Mouse (Mus musculus) embryonic facial prominence, embryonic 10.5 days (tissue): ENCODE results near the gene Mettl7b. TPM values are rescaled to one million over a fixed set of nuclear protein-coding genes. Genes with fewer than 3 reads are reported as not detected.
A peak's percentile ranks its signal among the peaks of the same experiment; 100 is the strongest.

Source experiments
- DNase-seq: peaks from one replicate; pipeline ENCODE4 v3.0.0-alpha.2; 2017; ENCODE audit warnings: low spot score
- H3K27ac ChIP-seq: fragments of 300-500 bp; sonication (generic); replicated peaks from 2 replicates; pipeline ENCODE4 v1.5.1; 2016; ENCODE audit warnings: mild to moderate bottlenecking
- H3K27me3 ChIP-seq: fragments of 300-500 bp; sonication (generic); replicated peaks from 2 replicates; pipeline ENCODE4 v1.6.1; 2016; ENCODE audit warnings: low read depth, mild to moderate bottlenecking; ENCODE audit not compliant: poor library complexity, severe bottlenecking
- H3K36me3 ChIP-seq: fragments of 300-500 bp; sonication (generic); replicated peaks from 2 replicates; pipeline ENCODE4 v1.6.1; 2016; ENCODE audit warnings: mild to moderate bottlenecking, moderate library complexity
- H3K4me1 ChIP-seq: fragments of 300-500 bp; sonication (generic); 2 replicates; pipeline ENCODE4 v1.6.1; 2016
- H3K4me3 ChIP-seq: fragments of 300-500 bp; sonication (generic); 2 replicates; pipeline ENCODE4 v1.5.1; 2016; ENCODE audit warnings: mild to moderate bottlenecking, moderate library complexity
- H3K9me3 ChIP-seq: fragments of 300-500 bp; sonication (generic); 2 replicates; pipeline ENCODE4 v1.6.1; 2016; ENCODE audit warnings: mild to moderate bottlenecking
- WGBS: fragments of 180-500 bp; shearing (Covaris S2); methylation state at CpG from one replicate; pipeline ENCODE4 v1.1.7; 2016; 5-methylcytosine and 5-hydroxymethylcytosine counted together
- polyA plus RNA-seq: library from polyadenylated mRNA; unstranded; fragments of >200 nt; fragmentation: Nextera tagmentation; extraction: Ambion mirVana; gene quantifications from 2 replicates; pipeline ENCODE4 v1.2.1, GENCODE M21; 2016

Mettl7b gene
- polyA plus RNA-seq, 1 experiment from 2014 or later = not detected

GRCm38 (mm10) chr10:128912268-128912667 lies 48.5 kb downstream of the Mettl7b start:
- Histone ChIP-seq H3K9me3 (no peaks in the 10 kb centered on the region), H3K27ac (no peak overlapping the region)
- WGBS = 83% methylated on average over 4 of the region's 4 CpGs

GRCm38 (mm10) chr10:128911430-128911829 lies 49.4 kb downstream of the Mettl7b start:
- DNase-seq = no peak
- Histone ChIP-seq H3K4me3 (peak overlapping the region; percentile 88), H3K36me3 (peaks cover 49% of the 10 kb centered on the region), H3K27ac (no peak overlapping the region), H3K4me1 (peaks cover 47% of the 10 kb centered on the region), H3K9me3 (no peaks in the 10 kb centered on the region), H3K27me3 (peaks cover 16% of the 10 kb centered on the region)
- 91% methylated on average over 6 of the region's 6 CpGs for WGBS

More at GRCm38 (mm10) chr10:128912268-128912667, 48.5 kb downstream of the Mettl7b start:
- peaks cover 47% of the 10 kb centered on the region for H3K4me1 ChIP-seq
- no peak for DNase-seq
- H3K4me3 ChIP-seq = peak overlapping the region; percentile 3; the same call in 1 of the 2 replicates
- peaks cover 57% of the 10 kb centered on the region for H3K36me3 ChIP-seq
- H3K27me3 ChIP-seq = peaks cover 16% of the 10 kb centered on the region

GRCm38 (mm10) chr10:128910066-128910841 lies 50.5 kb downstream of the Mettl7b start:
- 2% methylated on average over 66 of the region's 66 CpGs for WGBS
- Histone ChIP-seq H3K27ac (peak overlapping the region; percentile 95), H3K4me1 (peaks cover 47% of the 10 kb centered on the region), H3K36me3 (peaks cover 37% of the 10 kb centered on the region), H3K27me3 (peaks cover 16% of the 10 kb centered on the region), H3K9me3 (no peaks in the 10 kb centered on the region), H3K4me3 (peak overlapping the region; percentile 88)
- DNase-seq = peak; percentile 69

GRCm38 (mm10) chr10:128909567-128910028 lies 51.2 kb downstream of the Mettl7b start:
- peak overlapping the region; percentile 88 for H3K4me3 ChIP-seq
- under 1% methylated on average over 41 of the region's 41 CpGs for whole genome bisulfite sequencing
- H3K4me1 ChIP-seq = peaks cover 47% of the 10 kb centered on the region
- peak; percentile 94 for DNase-seq
- no peaks in the 10 kb centered on the region for H3K9me3 ChIP-seq
- peak overlapping the region; percentile 95 for H3K27ac ChIP-seq
- H3K36me3 ChIP-seq = peaks cover 30% of the 10 kb centered on the region
- peaks cover 16% of the 10 kb centered on the region for H3K27me3 ChIP-seq

GRCm38 (mm10) chr10:128908778-128909448 lies 51.9 kb downstream of the Mettl7b start:
- 59% methylated on average over 13 of the region's 13 CpGs for WGBS
- H3K36me3 ChIP-seq = peaks cover 24% of the 10 kb centered on the region
- H3K9me3 ChIP-seq = no peaks in the 10 kb centered on the region
- peak overlapping the region; percentile 88 for H3K4me3 ChIP-seq
- peaks cover 47% of the 10 kb centered on the region for H3K4me1 ChIP-seq
- no peak for DNase-seq
- peak overlapping the region; percentile 95 for H3K27ac ChIP-seq
- peaks cover 16% of the 10 kb centered on the region for H3K27me3 ChIP-seq

Other genes starting within 250 kb of the Mettl7b start
- 5.2 and 6.3 TPM in 2 replicates for gene Dgka, start 216.1 kb downstream of the Mettl7b start, polyA plus RNA-seq
- gene Pym1, start 213.1 kb downstream of the Mettl7b start, polyA plus RNA-seq = 56.6 and 60.0 TPM in 2 replicates
- gene Mmp19, start 170.1 kb downstream of the Mettl7b start, polyA plus RNA-seq = 0.26 and 0.30 TPM in 2 replicates
- 51.9 and 53.7 TPM in 2 replicates for gene Dnajc14, start 156.9 kb downstream of the Mettl7b start, polyA plus RNA-seq
- gene Tmem198b, start 156.6 kb downstream of the Mettl7b start, polyA plus RNA-seq = 16.9 and 17.9 TPM in 2 replicates
- gene Sarnp, start 143.7 kb downstream of the Mettl7b start, polyA plus RNA-seq = 259 and 263 TPM in 2 replicates
- 63.7 and 66.4 TPM in 2 replicates for gene Ormdl2, start 139.3 kb downstream of the Mettl7b start, polyA plus RNA-seq
- 11.8 and 12.0 TPM in 2 replicates for gene Gdf11, start 69.3 kb downstream of the Mettl7b start, polyA plus RNA-seq
- gene Cd63, start 60.0 kb downstream of the Mettl7b start, polyA plus RNA-seq = 274 and 319 TPM in 2 replicates
- 11.2 and 11.9 TPM in 2 replicates for gene Rdh5, start 38.1 kb downstream of the Mettl7b start, polyA plus RNA-seq
- gene Bloc1s1, start 37.0 kb downstream of the Mettl7b start, polyA plus RNA-seq = 185 and 186 TPM in 2 replicates
- gene Itga7, start 27.2 kb downstream of the Mettl7b start, polyA plus RNA-seq = 1.8 and 2.7 TPM in 2 replicates
- gene Olfr9, start 28.4 kb upstream of the Mettl7b start, polyA plus RNA-seq = not detected in 2 replicates
- not detected in 2 replicates for gene Olfr763, start 49.8 kb upstream of the Mettl7b start, polyA plus RNA-seq
- gene Olfr764-ps1, start 78.9 kb upstream of the Mettl7b start, polyA plus RNA-seq = not detected in 2 replicates
- gene Olfr765, start 89.0 kb upstream of the Mettl7b start, polyA plus RNA-seq = not detected in 2 replicates
- not detected in 2 replicates for gene Olfr766-ps1, start 108.0 kb upstream of the Mettl7b start, polyA plus RNA-seq
- gene Olfr767, start 121.9 kb upstream of the Mettl7b start, polyA plus RNA-seq = not detected in 2 replicates
- not detected in 2 replicates for gene Olfr768, start 138.4 kb upstream of the Mettl7b start, polyA plus RNA-seq
- not detected in 2 replicates for gene Olfr769, start 156.9 kb upstream of the Mettl7b start, polyA plus RNA-seq
- gene Olfr770, start 178.0 kb upstream of the Mettl7b start, polyA plus RNA-seq = not detected in 2 replicates
- gene Olfr771, start 203.8 kb upstream of the Mettl7b start, polyA plus RNA-seq = not detected in 2 replicates
- gene Olfr772, start 216.9 kb upstream of the Mettl7b start, polyA plus RNA-seq = not detected in 2 replicates
- gene Olfr773, start 226.4 kb upstream of the Mettl7b start, polyA plus RNA-seq = not detected in 2 replicates